Mouse (Mus musculus) layer of hippocampus, postnatal 36 days (tissue): Measurements from ENCODE around the gene Anks1b. TPM values are rescaled to one million over a fixed set of nuclear protein-coding genes. Genes with fewer than 3 reads are reported as not detected.
A peak's percentile ranks its signal among the peaks of the same experiment; 100 is the strongest.

ENCODE experiments used
- DNase-seq, 2 experiments: peaks; one replicate each; pipeline ENCODE4 v3.0.0; 2022
- total RNA-seq, 2 experiments: library from RNA; stranded (reverse); gene quantifications; 2 replicates each; pipeline ENCODE4 v1.2.3; 2021

Anks1b gene
- total RNA-seq, 2 experiments from 2014 or later: 492 to 532 TPM

- DNase-seq: no peak
These were observed 507.5 kb downstream of the Anks1b start for GRCm38 (mm10) chr10:90380704-90381339.

- no peak for DNase-seq
These were observed 527.1 kb downstream of the Anks1b start for GRCm38 (mm10) chr10:90400382-90400781.

GRCm38 (mm10) chr10:90408484-90408883 lies 535.2 kb downstream of the Anks1b start:
- no peak for DNase-seq

GRCm38 (mm10) chr10:90431527-90431926 lies 558.2 kb downstream of the Anks1b start:
- no peak for DNase-seq

GRCm38 (mm10) chr10:90431974-90432373 lies 558.7 kb downstream of the Anks1b start:
- peak; percentile 33 to 52 for DNase-seq

- peak; percentile 25 to 31 for DNase-seq
These were observed 559.2 kb downstream of the Anks1b start for GRCm38 (mm10) chr10:90432479-90432878.

- DNase-seq: no peak
These were observed 567.7 kb downstream of the Anks1b start for GRCm38 (mm10) chr10:90441036-90441435.

GRCm38 (mm10) chr10:90441656-90442055 lies 568.3 kb downstream of the Anks1b start:
- DNase-seq: no peak

- DNase-seq: no peak
These were observed 591.6 kb downstream of the Anks1b start for GRCm38 (mm10) chr10:90464906-90465305.

- DNase-seq: no peak
These were observed 592.1 kb downstream of the Anks1b start for GRCm38 (mm10) chr10:90465426-90465825.

GRCm38 (mm10) chr10:90467546-90467945 lies 594.2 kb downstream of the Anks1b start:
- no peak for DNase-seq

- peak; percentile 16 to 29 for DNase-seq
These were observed 620.1 kb downstream of the Anks1b start for GRCm38 (mm10) chr10:90493436-90493835.

- DNase-seq: no peak
These were observed 620.8 kb downstream of the Anks1b start for GRCm38 (mm10) chr10:90493996-90494642.

- DNase-seq: peak; percentile 49 to 50
These were observed 621.7 kb downstream of the Anks1b start for GRCm38 (mm10) chr10:90494981-90495516.

GRCm38 (mm10) chr10:90507561-90507960 lies 634.3 kb downstream of the Anks1b start:
- no peak for DNase-seq

- no peak for DNase-seq
These were observed 639.5 kb downstream of the Anks1b start for GRCm38 (mm10) chr10:90512801-90513200.

GRCm38 (mm10) chr10:90531813-90532212 lies 658.5 kb downstream of the Anks1b start:
- no peak for DNase-seq

- DNase-seq: no peak
These were observed 662.1 kb downstream of the Anks1b start for GRCm38 (mm10) chr10:90535370-90535769.

GRCm38 (mm10) chr10:90546635-90547034 lies 673.3 kb downstream of the Anks1b start:
- no peak for DNase-seq

GRCm38 (mm10) chr10:90562906-90563305 lies 689.6 kb downstream of the Anks1b start:
- no peak for DNase-seq

GRCm38 (mm10) chr10:90576191-90577098 lies 703.1 kb downstream of the Anks1b start:
- DNase-seq: peak; percentile 69

GRCm38 (mm10) chr10:90577099-90577461 lies 703.8 kb downstream of the Anks1b start:
- DNase-seq: no peak

GRCm38 (mm10) chr10:90577777-90578176 lies 704.5 kb downstream of the Anks1b start:
- DNase-seq: no peak
